Mouse (Mus musculus): ENCODE results near the gene Ift80.
"Not testable (repeated sequence)": the region's sequence is repeated elsewhere in the genome, so short reads cannot be mapped to it uniquely, and the experiment has no call there.

Gene Ift80

DNA sequence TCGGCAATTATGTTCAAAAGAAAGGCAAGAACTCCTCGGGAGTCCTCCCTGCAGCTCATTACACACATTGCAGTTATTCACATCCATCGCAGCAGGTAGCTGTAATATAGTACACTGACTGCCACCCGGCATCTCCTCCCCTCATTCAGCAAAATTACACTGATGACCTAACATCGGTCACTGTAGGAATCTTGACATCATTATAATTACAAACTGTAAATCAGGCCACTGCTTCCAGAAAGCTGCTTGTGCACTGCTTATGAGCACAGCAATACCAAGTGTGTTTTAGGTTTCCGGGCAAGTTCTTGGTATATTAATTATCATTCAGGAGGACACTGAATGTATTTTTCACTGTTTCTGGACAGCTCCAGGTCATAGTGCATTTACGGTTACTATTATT, 65.1 kb downstream of the Ift80 start:
- H3K4me1 ChIP-seq (replicated peaks; ENCODE audit: low read depth, low read length) = peaks cover 17% of the 10 kb centered on the region
- no peaks in the 10 kb centered on the region for H3K27me3 ChIP-seq (ENCODE audit: insufficient read depth, low read length)
- no peaks in the 10 kb centered on the region for H3K9me3 ChIP-seq (ENCODE audit: low read length)
- TF ChIP-seq POU5F1 (IDR thresholded peaks at IDR 0.05; ENCODE audit: borderline replicate concordance, low read length) = no peak
- TF ChIP-seq NANOG (IDR thresholded peaks at IDR 0.05; ENCODE audit: borderline replicate concordance, low read length) = no peak
- TF ChIP-seq CTCF (conservative IDR thresholded peaks at IDR 0.05; ENCODE audit: low read length) = no peak
- peaks cover 12% of the 10 kb centered on the region; the same call in 1 of the 2 replicates for H3K36me3 ChIP-seq (ENCODE audit: insufficient read depth, low read length)
- no peak overlapping the region for H3K4me3 ChIP-seq (replicated peaks; ENCODE audit: low read length)

- no peaks in the 10 kb centered on the region for H3K27me3 ChIP-seq (ENCODE audit: insufficient read depth, low read length)
- peaks cover 12% of the 10 kb centered on the region; the same call in 1 of the 2 replicates for H3K36me3 ChIP-seq (ENCODE audit: insufficient read depth, low read length)
- H3K4me1 ChIP-seq (replicated peaks; ENCODE audit: low read depth, low read length) = peaks cover 18% of the 10 kb centered on the region
- TF ChIP-seq NANOG (IDR thresholded peaks at IDR 0.05; ENCODE audit: borderline replicate concordance, low read length) = no peak
- TF ChIP-seq POU5F1 (IDR thresholded peaks at IDR 0.05; ENCODE audit: borderline replicate concordance, low read length) = no peak
- no peak for TF ChIP-seq CTCF (conservative IDR thresholded peaks at IDR 0.05; ENCODE audit: low read length)
- H3K4me3 ChIP-seq (replicated peaks; ENCODE audit: low read length) = no peak overlapping the region
- no peaks in the 10 kb centered on the region for H3K9me3 ChIP-seq (ENCODE audit: low read length)
Observed at GRCm38 (mm10) chr3:68936709-68937108, 67.7 kb downstream of the Ift80 start.

DNA sequence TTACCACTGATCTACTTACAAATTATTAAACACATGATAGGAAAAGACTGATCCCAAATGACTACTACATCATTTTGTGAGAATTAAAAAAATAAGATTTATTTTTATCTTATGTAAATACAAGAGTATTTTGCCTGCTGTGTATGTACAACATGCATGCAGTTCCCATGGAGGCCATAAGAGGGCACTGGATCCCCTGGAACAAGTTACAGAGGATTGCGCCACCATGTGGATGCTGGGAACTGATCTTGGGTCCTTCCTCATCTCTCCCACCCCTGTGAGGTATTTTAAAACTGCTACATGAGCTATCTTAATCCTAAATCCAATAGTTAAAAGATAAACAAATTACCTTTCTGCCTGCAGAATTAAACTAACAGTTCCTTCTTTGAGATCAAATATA, 68.9 kb downstream of the Ift80 start:
- H3K27me3 ChIP-seq (ENCODE audit: insufficient read depth, low read length) = no peaks in the 10 kb centered on the region
- H3K9me3 ChIP-seq (ENCODE audit: low read length) = no peaks in the 10 kb centered on the region
- no peak overlapping the region for H3K4me3 ChIP-seq (replicated peaks; ENCODE audit: low read length)
- peaks cover 7% of the 10 kb centered on the region for H3K4me1 ChIP-seq (replicated peaks; ENCODE audit: low read depth, low read length)
- TF ChIP-seq CTCF (conservative IDR thresholded peaks at IDR 0.05; ENCODE audit: low read length) (peak; percentile 97), POU5F1 (IDR thresholded peaks at IDR 0.05; ENCODE audit: borderline replicate concordance, low read length) (no peak)
- peaks cover 12% of the 10 kb centered on the region; the same call in 1 of the 2 replicates for H3K36me3 ChIP-seq (ENCODE audit: insufficient read depth, low read length)

GRCm38 (mm10) chr3:68934259-68934658, 70.1 kb downstream of the Ift80 start:
- TF ChIP-seq CTCF (conservative IDR thresholded peaks at IDR 0.05; ENCODE audit: low read length) (no peak), POU5F1 (IDR thresholded peaks at IDR 0.05; ENCODE audit: borderline replicate concordance, low read length) (no peak), NANOG (IDR thresholded peaks at IDR 0.05; ENCODE audit: borderline replicate concordance, low read length) (no peak)
- Histone ChIP-seq H3K4me1 (replicated peaks; ENCODE audit: low read depth, low read length) (peaks cover 11% of the 10 kb centered on the region), H3K27me3 (ENCODE audit: insufficient read depth, low read length) (no peaks in the 10 kb centered on the region), H3K4me3 (replicated peaks; ENCODE audit: low read length) (no peak overlapping the region), H3K36me3 (ENCODE audit: insufficient read depth, low read length) (peaks cover 12% of the 10 kb centered on the region; the same call in 1 of the 2 replicates), H3K9me3 (ENCODE audit: low read length) (no peaks in the 10 kb centered on the region)

DNA sequence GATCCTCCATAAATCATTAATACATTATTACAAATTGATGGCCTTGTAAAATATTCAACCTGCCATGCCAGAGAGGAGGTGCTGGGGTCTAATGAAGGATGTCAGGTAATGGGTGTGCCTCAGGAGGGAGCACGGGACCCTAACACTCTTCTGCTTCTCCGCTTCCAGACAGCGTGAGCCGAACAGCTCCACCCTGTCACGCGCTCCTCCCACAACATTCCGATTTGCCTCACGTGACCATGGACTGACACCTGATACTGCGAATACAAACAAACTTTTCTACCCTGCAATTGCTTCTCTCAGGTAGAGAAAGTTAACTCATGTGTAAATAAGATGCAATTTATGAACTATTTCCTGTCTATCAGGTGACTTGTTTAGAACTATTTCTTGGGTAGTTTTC, 75.8 kb downstream of the Ift80 start:
- no peak overlapping the region for H3K4me3 ChIP-seq (replicated peaks; ENCODE audit: low read length)
- H3K27me3 ChIP-seq (ENCODE audit: insufficient read depth, low read length) = no peaks in the 10 kb centered on the region
- 0 out of 2 replicates have a peak, but pooled peaks cover 9% of the 10 kb centered on the region for H3K36me3 ChIP-seq (ENCODE audit: insufficient read depth, low read length)
- H3K9me3 ChIP-seq (ENCODE audit: low read length) = no peaks in the 10 kb centered on the region
- TF ChIP-seq NANOG (IDR thresholded peaks at IDR 0.05; ENCODE audit: borderline replicate concordance, low read length) (no peak), CTCF (conservative IDR thresholded peaks at IDR 0.05; ENCODE audit: low read length) (no peak), POU5F1 (IDR thresholded peaks at IDR 0.05; ENCODE audit: borderline replicate concordance, low read length) (no peak)
- H3K4me1 ChIP-seq (replicated peaks; ENCODE audit: low read depth, low read length) = peaks cover 21% of the 10 kb centered on the region

DNA sequence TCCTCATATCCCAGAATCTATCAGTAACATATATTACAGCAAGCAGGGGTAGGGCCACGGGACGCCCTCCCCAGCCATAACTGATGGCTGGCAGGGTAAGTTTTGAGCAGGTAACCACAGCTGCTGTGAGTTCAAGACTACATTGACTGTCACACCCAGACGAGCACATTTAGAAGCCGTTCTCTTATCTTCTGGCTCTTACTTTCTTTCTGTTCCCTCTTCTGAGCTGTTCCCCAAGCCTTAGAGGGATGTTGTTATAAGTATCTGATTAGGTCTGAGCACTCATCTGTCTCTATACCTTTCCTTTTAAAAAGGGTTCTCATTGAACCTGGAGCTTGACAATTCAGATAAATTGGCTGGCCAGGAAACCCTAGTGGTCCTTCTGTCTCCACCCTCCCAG, 96.9 kb downstream of the Ift80 start:
- no peaks in the 10 kb centered on the region for H3K36me3 ChIP-seq (ENCODE audit: insufficient read depth, low read length)
- no peaks in the 10 kb centered on the region for H3K27me3 ChIP-seq (ENCODE audit: insufficient read depth, low read length)
- no peak overlapping the region for H3K4me3 ChIP-seq (replicated peaks; ENCODE audit: low read length)
- H3K9me3 ChIP-seq (ENCODE audit: low read length) = no peaks in the 10 kb centered on the region
- no peaks in the 10 kb centered on the region for H3K4me1 ChIP-seq (replicated peaks; ENCODE audit: low read depth, low read length)
- TF ChIP-seq POU5F1 (IDR thresholded peaks at IDR 0.05; ENCODE audit: borderline replicate concordance, low read length) (no peak), CTCF (conservative IDR thresholded peaks at IDR 0.05; ENCODE audit: low read length) (no peak), NANOG (IDR thresholded peaks at IDR 0.05; ENCODE audit: borderline replicate concordance, low read length) (no peak)

- TF ChIP-seq POU5F1 (IDR thresholded peaks at IDR 0.05; ENCODE audit: borderline replicate concordance, low read length) (no peak), CTCF (conservative IDR thresholded peaks at IDR 0.05; ENCODE audit: low read length) (no peak), NANOG (IDR thresholded peaks at IDR 0.05; ENCODE audit: borderline replicate concordance, low read length) (no peak)
- Histone ChIP-seq H3K27me3 (ENCODE audit: insufficient read depth, low read length) (no peaks in the 10 kb centered on the region), H3K4me3 (replicated peaks; ENCODE audit: low read length) (no peak overlapping the region), H3K9me3 (ENCODE audit: low read length) (no peaks in the 10 kb centered on the region), H3K36me3 (ENCODE audit: insufficient read depth, low read length) (no peaks in the 10 kb centered on the region), H3K4me1 (replicated peaks; ENCODE audit: low read depth, low read length) (no peaks in the 10 kb centered on the region)
Observed at GRCm38 (mm10) chr3:68904902-68905778, 99.2 kb downstream of the Ift80 start.

- not testable (repeated sequence) for H3K4me1 ChIP-seq (replicated peaks; ENCODE audit: low read depth, low read length); H3K27me3 ChIP-seq (ENCODE audit: insufficient read depth, low read length); H3K36me3 ChIP-seq (ENCODE audit: insufficient read depth, low read length); H3K9me3 ChIP-seq (ENCODE audit: low read length); H3K4me3 ChIP-seq (replicated peaks; ENCODE audit: low read length)
Observed at GRCm38 (mm10) chr3:68902636-68903035, 101.7 kb downstream of the Ift80 start.

GRCm38 (mm10) chr3:68897154-68897553, 107.2 kb downstream of the Ift80 start:
- Histone ChIP-seq H3K4me1 (replicated peaks; ENCODE audit: low read depth, low read length) (peaks cover 13% of the 10 kb centered on the region), H3K36me3 (ENCODE audit: insufficient read depth, low read length) (no peaks in the 10 kb centered on the region; the same call in 1 of the 2 replicates), H3K9me3 (ENCODE audit: low read length) (no peaks in the 10 kb centered on the region), H3K27me3 (ENCODE audit: insufficient read depth, low read length) (no peaks in the 10 kb centered on the region), H3K4me3 (replicated peaks; ENCODE audit: low read length) (no peak overlapping the region)
- TF ChIP-seq CTCF (conservative IDR thresholded peaks at IDR 0.05; ENCODE audit: low read length) (peak; percentile 41), NANOG (IDR thresholded peaks at IDR 0.05; ENCODE audit: borderline replicate concordance, low read length) (no peak), POU5F1 (IDR thresholded peaks at IDR 0.05; ENCODE audit: borderline replicate concordance, low read length) (no peak)
